Mouse (Mus musculus) liver, adult 2 months (tissue): Measurements from ENCODE around the gene Zfp750. TPM values are rescaled to one million over a fixed set of nuclear protein-coding genes. Genes with fewer than 3 reads are reported as not detected.

Experiments
- DNase-seq: peaks from one replicate; pipeline ENCODE4 v3.0.0-alpha.2; 2011; ENCODE audit warnings: low read depth, low spot score; ENCODE audit errors: extremely low read depth
- H3K27ac ChIP-seq: fragments of 200-500 bp; replicated peaks from 2 replicates; pipeline ENCODE4 v1.5.1; 2012; ENCODE audit warnings: low read depth, mild to moderate bottlenecking, control low read depth, inconsistent platforms, low read length; ENCODE audit not compliant: insufficient read depth
- H3K27me3 ChIP-seq: fragments of 200-500 bp; 2 replicates; pipeline ENCODE4 v1.6.1; 2012; ENCODE audit warnings: mild to moderate bottlenecking, moderate library complexity, low read length, inconsistent platforms; ENCODE audit not compliant: control insufficient read depth, insufficient read depth
- H3K36me3 ChIP-seq: fragments of 200-500 bp; 2 replicates; pipeline ENCODE4 v1.6.1; 2012; ENCODE audit warnings: low read length, inconsistent platforms; ENCODE audit not compliant: control insufficient read depth, insufficient read depth
- H3K4me1 ChIP-seq: fragments of 200-500 bp; 2 replicates; pipeline ENCODE4 v1.6.1; 2011; ENCODE audit warnings: low read length; ENCODE audit not compliant: control insufficient read depth, insufficient read depth
- H3K4me3 ChIP-seq: fragments of 200-500 bp; 2 replicates; pipeline ENCODE4 v1.5.1; 2011; ENCODE audit warnings: low read depth, mild to moderate bottlenecking, control low read depth, low read length, moderate library complexity; ENCODE audit not compliant: insufficient read depth
- H3K79me2 ChIP-seq: fragments of 200-500 bp; 2 replicates; pipeline ENCODE4 v1.6.1; 2012; ENCODE audit warnings: inconsistent platforms, mild to moderate bottlenecking, low read length, moderate library complexity; ENCODE audit not compliant: control insufficient read depth, insufficient read depth
- H3K9ac ChIP-seq: fragments of 200-500 bp; 2 replicates; pipeline ENCODE4 v1.6.1; 2012; ENCODE audit warnings: low read depth, mild to moderate bottlenecking, control low read depth, inconsistent platforms, low read length
- CTCF ChIP-seq: fragments of 200-500 bp; IDR thresholded peaks from 2 replicates; pipeline ENCODE4 v1.5.1; 2011; ENCODE audit warnings: low read depth, low read length, control low read depth
- POLR2A ChIP-seq: fragments of 200-500 bp; IDR thresholded peaks from 2 replicates; pipeline ENCODE4 v1.6.1; 2011; ENCODE audit warnings: low read length, control low read depth; ENCODE audit not compliant: insufficient read depth; ENCODE audit errors: extremely low read depth
- WGBS: fragments of 180-500 bp; shearing (Covaris S2); methylation state at CpG from one replicate; pipeline ENCODE4 v1.1.7; 2018; 5-methylcytosine and 5-hydroxymethylcytosine counted together
- polyA plus RNA-seq: library from polyadenylated mRNA; depleted of rRNA; stranded (reverse); fragments of >200 nt; gene quantifications from 2 replicates; pipeline ENCODE4 v1.2.3, GENCODE M21; 2012
- total RNA-seq: library from RNA; depleted of rRNA; stranded (reverse); fragments of >200 nt; gene quantifications from 2 replicates; pipeline ENCODE4 v1.2.3, GENCODE M21; 2014

Zfp750 gene
- total and polyA plus RNA-seq, 2 experiments = 1.0 to 3.5 TPM

GRCm38 (mm10) chr11:121544755-121545397 lies 25.7 kb upstream of the Zfp750 start:
- Histone ChIP-seq H3K79me2 (no peaks in the 10 kb centered on the region), H3K27ac (no peak overlapping the region; the same call in 1 of the 2 replicates), H3K9ac (no peak overlapping the region), H3K27me3 (no peaks in the 10 kb centered on the region), H3K4me1 (peaks cover 16% of the 10 kb centered on the region), H3K4me3 (no peak overlapping the region), H3K36me3 (no peaks in the 10 kb centered on the region)
- no peak for TF ChIP-seq POLR2A
- no peak for TF ChIP-seq CTCF
- peak; percentile 65 for DNase-seq
- 37% methylated on average over 7 of the region's 7 CpGs for WGBS

- WGBS = 54% methylated on average over 9 of the region's 9 CpGs
- Histone ChIP-seq H3K36me3 (no peaks in the 10 kb centered on the region), H3K79me2 (no peaks in the 10 kb centered on the region), H3K27ac (no peak overlapping the region), H3K4me1 (peaks cover 13% of the 10 kb centered on the region), H3K9ac (no peak overlapping the region), H3K27me3 (no peaks in the 10 kb centered on the region), H3K4me3 (no peak overlapping the region)
- DNase-seq = peak; percentile 80
- TF ChIP-seq POLR2A (no peak), CTCF (no peak)
These were observed 24.8 kb upstream of the Zfp750 start for GRCm38 (mm10) chr11:121543922-121544321.

GRCm38 (mm10) chr11:121543287-121543856 lies 24.2 kb upstream of the Zfp750 start:
- Histone ChIP-seq H3K4me1 (peaks cover 13% of the 10 kb centered on the region), H3K27me3 (no peaks in the 10 kb centered on the region), H3K36me3 (no peaks in the 10 kb centered on the region), H3K4me3 (no peak overlapping the region), H3K9ac (no peak overlapping the region), H3K27ac (no peak overlapping the region; the same call in 1 of the 2 replicates), H3K79me2 (no peaks in the 10 kb centered on the region)
- no peak for TF ChIP-seq CTCF
- no peak for TF ChIP-seq POLR2A
- 52% methylated on average over 5 of the region's 5 CpGs for WGBS
- peak; percentile 76 for DNase-seq

GRCm38 (mm10) chr11:121542471-121542870 lies 23.3 kb upstream of the Zfp750 start:
- Histone ChIP-seq H3K9ac (no peak overlapping the region), H3K4me3 (no peak overlapping the region), H3K27me3 (no peaks in the 10 kb centered on the region), H3K79me2 (no peaks in the 10 kb centered on the region; the same call in 1 of the 2 replicates), H3K27ac (no peak overlapping the region), H3K36me3 (no peaks in the 10 kb centered on the region), H3K4me1 (peaks cover 13% of the 10 kb centered on the region)
- TF ChIP-seq POLR2A (no peak), CTCF (no peak)
- 87% methylated on average over 4 of the region's 4 CpGs for WGBS
- no peak for DNase-seq

GRCm38 (mm10) chr11:121536528-121536927 lies 17.4 kb upstream of the Zfp750 start:
- WGBS = 65% methylated on average over 3 of the region's 3 CpGs
- peak overlapping the region; percentile 63 for H3K27ac ChIP-seq

GRCm38 (mm10) chr11:121529747-121530146 lies 10.6 kb upstream of the Zfp750 start:
- WGBS = 96% methylated on average over 3 of the region's 3 CpGs
- H3K9ac ChIP-seq = no peak overlapping the region

More at GRCm38 (mm10) chr11:121536528-121536927, 17.4 kb upstream of the Zfp750 start:
- H3K36me3 ChIP-seq = no peaks in the 10 kb centered on the region
- no peak for DNase-seq
- H3K4me3 ChIP-seq = no peak overlapping the region
- peaks cover 3% of the 10 kb centered on the region; the same call in 1 of the 2 replicates for H3K79me2 ChIP-seq
- no peak for TF ChIP-seq CTCF
- no peak for TF ChIP-seq POLR2A
- H3K4me1 ChIP-seq = peaks cover 3% of the 10 kb centered on the region
- H3K27me3 ChIP-seq = no peaks in the 10 kb centered on the region
- H3K9ac ChIP-seq = 0 out of 2 replicates have a peak overlapping the region, but pooled peaks have one; percentile 21

More at GRCm38 (mm10) chr11:121529747-121530146, 10.6 kb upstream of the Zfp750 start:
- no peaks in the 10 kb centered on the region for H3K4me1 ChIP-seq
- no peak overlapping the region for H3K27ac ChIP-seq
- peaks cover 3% of the 10 kb centered on the region; the same call in 1 of the 2 replicates for H3K79me2 ChIP-seq
- no peak for DNase-seq
- H3K36me3 ChIP-seq = no peaks in the 10 kb centered on the region
- H3K4me3 ChIP-seq = no peak overlapping the region
- TF ChIP-seq POLR2A (no peak), CTCF (no peak)
- no peaks in the 10 kb centered on the region for H3K27me3 ChIP-seq
